Mouse (Mus musculus): ENCODE results near the gene Tbx6. TPM values are rescaled to one million over a fixed set of nuclear protein-coding genes. Genes with fewer than 3 reads are reported as not detected.

The Tbx6 gene
- polyA plus RNA-seq, 1 experiment from 2014 or later, result 0.08 TPM

DNA sequence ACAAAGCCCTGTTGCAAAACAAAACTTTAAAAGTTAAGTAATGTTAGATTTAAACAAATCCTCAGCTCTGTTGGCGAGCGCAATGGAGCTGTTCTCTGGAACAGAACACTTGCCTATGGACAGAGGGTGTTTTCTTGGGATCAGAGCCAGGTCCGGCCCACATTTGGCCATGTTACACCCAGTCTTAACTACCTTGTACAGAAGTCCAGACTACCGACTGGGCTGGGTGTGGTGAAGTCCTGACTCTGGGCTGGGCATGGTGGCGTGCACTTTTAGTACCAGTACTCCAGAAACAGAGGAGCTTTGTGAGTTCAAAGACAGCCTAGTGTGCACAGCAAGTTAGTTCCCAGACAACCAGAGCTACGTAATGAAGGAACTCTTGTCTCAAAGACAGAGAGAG, 25.7 kb downstream of the Tbx6 start:
- no peak overlapping the region for H3K4me3 ChIP-seq (ENCODE audit: low read depth, low read length)
- no peak overlapping the region for H3K4me2 ChIP-seq (replicated peaks; ENCODE audit: low read depth)
- H3K9me3 ChIP-seq (ENCODE audit: control insufficient read depth, low read length), result no peaks in the 10 kb centered on the region
- H3K36me3 ChIP-seq (ENCODE audit: control insufficient read depth, insufficient read depth, low read length), result no peaks in the 10 kb centered on the region
- no peaks in the 10 kb centered on the region for H3K27me3 ChIP-seq (ENCODE audit: control insufficient read depth, insufficient read depth, low read length)
- TF ChIP-seq EP300 (optimal IDR thresholded peaks at IDR 0.05) (no peak), CTCF (IDR thresholded peaks at IDR 0.05; ENCODE audit: low read depth) (no peak)
- H3K9ac ChIP-seq (ENCODE audit: low read length), result no peak overlapping the region
- ATAC-seq (ENCODE audit: low FRiP score, low TSS enrichment) (peak; percentile 74), DNase-seq (ENCODE audit: low spot score) (peak; percentile 84)
- WGBS, result 29% methylated on average over 6 of the region's 6 CpGs
- H3K27ac ChIP-seq (replicated peaks), result no peak overlapping the region; the same call in 1 of the 2 replicates
- H3K4me1 ChIP-seq (replicated peaks; ENCODE audit: control insufficient read depth, insufficient read depth), result 0 out of 2 replicates have a peak, but pooled peaks cover 4% of the 10 kb centered on the region

DNA sequence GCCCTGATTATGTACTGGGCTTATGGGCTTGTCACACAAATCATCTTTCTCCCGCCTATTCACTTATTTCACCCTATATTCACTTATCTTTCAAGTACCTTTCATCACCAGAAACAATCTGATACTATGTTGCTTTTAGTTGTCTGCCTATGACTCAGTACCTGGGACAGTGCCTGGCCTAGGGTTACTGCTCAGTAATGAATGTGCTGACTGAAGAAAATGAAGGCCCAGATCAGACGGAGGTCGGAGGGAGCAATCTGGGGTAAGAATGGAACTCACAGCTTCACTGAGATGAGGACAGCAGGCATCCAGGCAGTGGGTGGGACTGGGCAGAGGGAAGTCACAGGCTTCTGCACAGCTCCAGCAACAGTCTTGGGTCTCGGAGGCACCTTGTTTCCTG, 26.1 kb downstream of the Tbx6 start:
- no peak overlapping the region for H3K4me3 ChIP-seq (ENCODE audit: low read depth, low read length)
- 0 out of 2 replicates have a peak, but pooled peaks cover 4% of the 10 kb centered on the region for H3K4me1 ChIP-seq (replicated peaks; ENCODE audit: control insufficient read depth, insufficient read depth)
- DNase-seq (ENCODE audit: low spot score), result no peak
- H3K27ac ChIP-seq (replicated peaks), result no peak overlapping the region; the same call in 1 of the 2 replicates
- H3K36me3 ChIP-seq (ENCODE audit: control insufficient read depth, insufficient read depth, low read length), result no peaks in the 10 kb centered on the region
- H3K4me2 ChIP-seq (replicated peaks; ENCODE audit: low read depth), result peak overlapping the region; percentile 69; the same call in 1 of the 2 replicates
- H3K9ac ChIP-seq (ENCODE audit: low read length), result peak overlapping the region; percentile 60; the same call in 1 of the 2 replicates
- no peaks in the 10 kb centered on the region for H3K9me3 ChIP-seq (ENCODE audit: control insufficient read depth, low read length)
- 34% methylated on average over 4 of the region's 4 CpGs for WGBS
- ATAC-seq (ENCODE audit: low FRiP score, low TSS enrichment), result no peak
- no peaks in the 10 kb centered on the region for H3K27me3 ChIP-seq (ENCODE audit: control insufficient read depth, insufficient read depth, low read length)
- TF ChIP-seq EP300 (optimal IDR thresholded peaks at IDR 0.05) (no peak), CTCF (IDR thresholded peaks at IDR 0.05; ENCODE audit: low read depth) (no peak)

DNA sequence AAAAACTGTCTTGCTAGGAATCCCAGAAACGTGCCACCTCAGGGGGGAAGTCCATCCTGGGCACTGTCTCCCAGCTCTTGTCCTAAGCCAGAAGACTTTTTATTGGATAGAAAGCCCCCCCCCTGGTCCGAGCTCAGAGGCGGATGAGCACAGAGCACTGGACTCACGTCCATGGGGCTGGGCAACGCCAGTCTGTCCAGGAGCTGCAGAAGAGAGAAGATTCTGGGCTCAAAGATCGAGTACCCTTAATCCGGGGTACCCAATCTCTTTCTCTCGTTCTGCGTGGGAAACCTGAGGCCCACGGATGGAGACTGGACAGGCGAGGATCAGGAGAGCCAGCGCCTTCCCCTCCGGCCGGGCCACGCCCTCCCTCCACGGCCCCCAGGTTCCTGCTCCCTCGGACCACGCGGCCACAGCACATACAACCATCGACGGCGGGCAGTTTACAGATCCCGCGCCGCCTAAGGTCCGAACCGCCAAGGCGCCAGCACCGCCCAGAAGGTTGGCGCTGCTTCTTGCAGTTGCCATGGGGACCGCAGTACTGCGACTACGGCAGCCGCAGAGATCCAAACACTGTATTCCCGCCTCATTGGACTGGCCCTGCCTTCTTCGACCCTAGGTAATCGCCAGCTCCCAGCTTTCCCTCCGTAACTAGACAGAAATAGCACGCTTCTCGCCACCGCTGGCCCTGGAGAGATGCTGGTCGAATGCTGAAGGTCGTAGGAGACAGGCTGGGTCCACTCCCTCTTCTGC, 27.6 kb downstream of the Tbx6 start:
- DNase-seq (ENCODE audit: low spot score) (peak; percentile 87), ATAC-seq (ENCODE audit: low FRiP score, low TSS enrichment) (peak; percentile 84)
- TF ChIP-seq CTCF (IDR thresholded peaks at IDR 0.05; ENCODE audit: low read depth), result peak; percentile 44
- TF ChIP-seq EP300 (optimal IDR thresholded peaks at IDR 0.05), result no peak
- Histone ChIP-seq H3K27ac (replicated peaks) (peak overlapping the region; percentile 41; the same call in 1 of the 2 replicates), H3K9me3 (ENCODE audit: control insufficient read depth, low read length) (no peaks in the 10 kb centered on the region), H3K4me2 (replicated peaks; ENCODE audit: low read depth) (peak overlapping the region; percentile 69), H3K27me3 (ENCODE audit: control insufficient read depth, insufficient read depth, low read length) (no peaks in the 10 kb centered on the region), H3K36me3 (ENCODE audit: control insufficient read depth, insufficient read depth, low read length) (no peaks in the 10 kb centered on the region), H3K4me1 (replicated peaks; ENCODE audit: control insufficient read depth, insufficient read depth) (0 out of 2 replicates have a peak, but pooled peaks cover 4% of the 10 kb centered on the region), H3K9ac (ENCODE audit: low read length) (peak overlapping the region; percentile 60), H3K4me3 (ENCODE audit: low read depth, low read length) (peak overlapping the region; percentile 55)
- 0% methylated on average over 38 of the region's 43 CpGs for WGBS

DNA sequence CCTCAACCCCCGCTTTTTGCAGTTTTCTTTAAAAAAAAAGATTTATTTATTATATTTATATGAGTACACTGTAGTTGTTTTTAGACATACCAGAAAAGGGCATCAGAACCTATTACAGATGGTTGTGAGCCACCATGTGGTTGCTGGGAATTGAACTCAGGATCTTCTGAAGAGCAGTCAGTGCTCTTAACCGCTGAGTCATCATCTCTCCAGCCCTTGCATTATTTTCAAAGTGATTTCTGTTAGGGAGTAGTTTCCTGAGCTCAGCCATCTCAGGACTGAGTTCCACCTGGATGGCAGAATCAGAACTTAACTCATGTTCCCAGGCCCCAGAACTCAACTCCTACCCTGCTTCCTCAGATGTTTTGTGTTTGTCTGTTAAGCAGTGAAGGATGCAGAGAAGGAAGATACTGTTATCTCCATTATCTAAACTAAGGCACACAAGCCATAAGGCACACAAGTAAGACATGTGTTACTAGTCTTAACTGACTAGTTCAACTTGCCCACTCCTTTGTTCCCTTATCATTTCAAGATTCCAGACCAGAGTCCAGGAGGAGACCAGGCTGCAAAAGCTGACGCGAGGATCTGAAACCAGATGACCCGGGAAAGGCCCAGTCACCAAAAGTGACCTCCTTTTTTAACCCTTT, 28.6 kb downstream of the Tbx6 start:
- Histone ChIP-seq H3K27me3 (ENCODE audit: control insufficient read depth, insufficient read depth, low read length) (no peaks in the 10 kb centered on the region), H3K4me2 (replicated peaks; ENCODE audit: low read depth) (no peak overlapping the region; the same call in 1 of the 2 replicates), H3K9me3 (ENCODE audit: control insufficient read depth, low read length) (no peaks in the 10 kb centered on the region), H3K36me3 (ENCODE audit: control insufficient read depth, insufficient read depth, low read length) (no peaks in the 10 kb centered on the region), H3K27ac (replicated peaks) (no peak overlapping the region), H3K4me1 (replicated peaks; ENCODE audit: control insufficient read depth, insufficient read depth) (0 out of 2 replicates have a peak, but pooled peaks cover 4% of the 10 kb centered on the region), H3K4me3 (ENCODE audit: low read depth, low read length) (no peak overlapping the region), H3K9ac (ENCODE audit: low read length) (no peak overlapping the region)
- TF ChIP-seq CTCF (IDR thresholded peaks at IDR 0.05; ENCODE audit: low read depth), result no peak
- TF ChIP-seq EP300 (optimal IDR thresholded peaks at IDR 0.05), result no peak
- DNase-seq (ENCODE audit: low spot score) (no peak), ATAC-seq (ENCODE audit: low FRiP score, low TSS enrichment) (no peak)
- WGBS, result 40% methylated on average over 5 of the region's 5 CpGs

DNA sequence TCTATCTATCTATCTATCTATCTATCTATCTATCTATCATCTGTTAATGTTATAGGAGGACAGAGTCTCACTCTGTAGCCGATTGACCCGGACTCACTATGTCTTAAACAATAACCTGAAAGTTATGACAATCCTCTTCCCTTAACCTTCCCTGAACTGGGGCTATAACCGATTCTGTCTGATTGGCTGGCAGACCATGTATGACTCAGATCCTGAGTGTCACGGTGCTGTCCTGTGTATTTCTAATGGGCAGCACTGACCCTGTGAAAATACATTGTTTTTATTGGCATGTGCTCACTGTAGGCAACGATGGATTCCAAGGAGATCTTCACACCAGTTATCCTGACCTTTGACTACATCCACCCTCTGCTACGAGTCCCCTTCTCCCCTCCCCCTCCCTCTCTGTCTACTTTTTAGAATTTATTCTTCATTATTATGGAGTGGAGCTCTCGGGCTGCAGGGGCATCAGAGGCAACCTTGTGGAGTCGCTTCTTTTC, 34.5 kb downstream of the Tbx6 start:
- no peaks in the 10 kb centered on the region for H3K27me3 ChIP-seq (ENCODE audit: control insufficient read depth, insufficient read depth, low read length)
- no peak overlapping the region for H3K27ac ChIP-seq (replicated peaks)
- DNase-seq (ENCODE audit: low spot score) (no peak), ATAC-seq (ENCODE audit: low FRiP score, low TSS enrichment) (no peak)
- H3K9me3 ChIP-seq (ENCODE audit: control insufficient read depth, low read length), result no peaks in the 10 kb centered on the region
- no peak for TF ChIP-seq EP300 (optimal IDR thresholded peaks at IDR 0.05)
- no peak for TF ChIP-seq CTCF (IDR thresholded peaks at IDR 0.05; ENCODE audit: low read depth)
- no peak overlapping the region for H3K4me2 ChIP-seq (replicated peaks; ENCODE audit: low read depth)
- no peaks in the 10 kb centered on the region for H3K36me3 ChIP-seq (ENCODE audit: control insufficient read depth, insufficient read depth, low read length)
- H3K9ac ChIP-seq (ENCODE audit: low read length), result no peak overlapping the region
- 63% methylated on average over 8 of the region's 8 CpGs for WGBS
- H3K4me1 ChIP-seq (replicated peaks; ENCODE audit: control insufficient read depth, insufficient read depth), result no peaks in the 10 kb centered on the region
- no peak overlapping the region for H3K4me3 ChIP-seq (ENCODE audit: low read depth, low read length)
